Mouse (Mus musculus) ES-E14 (cell line): Measurements from ENCODE around the gene Lsm12. TPM values are rescaled to one million over a fixed set of nuclear protein-coding genes. Genes with fewer than 3 reads are reported as not detected.

ENCODE experiments used
- DNase-seq: peaks from one replicate; pipeline ENCODE4 v3.0.0-alpha.2; 2013; ENCODE audit warnings: low read depth, low spot score
- H3K27ac ChIP-seq: 2 replicates; pipeline ENCODE4 v1.5.1; 2012; ENCODE audit warnings: low read depth, mild to moderate bottlenecking, low read length, moderate library complexity, mixed read lengths; ENCODE audit not compliant: poor library complexity, insufficient read depth, severe bottlenecking
- H3K36me3 ChIP-seq: 2 replicates; pipeline ENCODE4 v1.6.1; 2012; ENCODE audit warnings: mild to moderate bottlenecking, low read length, moderate library complexity, mixed read lengths; ENCODE audit not compliant: control insufficient read depth, poor library complexity, insufficient read depth, severe bottlenecking
- H3K4me1 ChIP-seq, 2 experiments: fragments of 150-350 bp in 1 of 2; sonication (generic) in 1 of 2; 2 replicates each; pipeline ENCODE4 v1.6.1; 2012; ENCODE audit warnings: low read length in 2 of 2, mild to moderate bottlenecking in 1 of 2, mixed read lengths in 1 of 2; ENCODE audit not compliant: control insufficient read depth in 2 of 2, insufficient read depth in 2 of 2, poor library complexity in 1 of 2
- H3K4me3 ChIP-seq, 2 experiments: fragments of 150-350 bp in 1 of 2; sonication (generic) in 1 of 2; 2 replicates each; pipeline ENCODE4 v1.5.1; 2012; ENCODE audit warnings: low read length in 2 of 2, low read depth in 1 of 2, mild to moderate bottlenecking in 1 of 2, mixed read lengths in 1 of 2; ENCODE audit not compliant: insufficient read depth in 1 of 2, poor library complexity in 1 of 2, severe bottlenecking in 1 of 2
- H3K9ac ChIP-seq: 2 replicates; pipeline ENCODE4 v1.6.1; 2012; ENCODE audit warnings: low read depth, mild to moderate bottlenecking, low read length, mixed read lengths; ENCODE audit not compliant: poor library complexity, insufficient read depth, severe bottlenecking
- H3K9me3 ChIP-seq: fragments of 150-350 bp; sonication (generic); 2 replicates; pipeline ENCODE4 v1.6.1; 2012; ENCODE audit warnings: low read depth, mild to moderate bottlenecking, low read length; ENCODE audit not compliant: control insufficient read depth, insufficient read depth
- CHD2 ChIP-seq: IDR thresholded peaks from 2 replicates; pipeline ENCODE4 v1.6.1; 2014; ENCODE audit warnings: mild to moderate bottlenecking, low read depth, low read length, inconsistent platforms
- HCFC1 ChIP-seq: IDR thresholded peaks from 2 replicates; pipeline ENCODE4 v1.6.1; 2012; ENCODE audit warnings: low read length, inconsistent platforms, borderline replicate concordance; ENCODE audit not compliant: insufficient read depth
- MAFK ChIP-seq: IDR thresholded peaks from 2 replicates; pipeline ENCODE4 v1.6.1; 2014; ENCODE audit warnings: mild to moderate bottlenecking, low read depth, low read length, inconsistent platforms; ENCODE audit not compliant: insufficient read depth
- ZC3H11A ChIP-seq: IDR thresholded peaks from 2 replicates; pipeline ENCODE4 v1.6.1; 2012; ENCODE audit warnings: low read depth, mild to moderate bottlenecking, inconsistent platforms, low read length, borderline replicate concordance
- ZNF384 ChIP-seq: IDR thresholded peaks from 2 replicates; pipeline ENCODE4 v1.6.1; 2012; ENCODE audit warnings: low read depth, low read length, inconsistent platforms
- in situ Hi-C, 2 experiments: fragments of 600-800 bp; cut with MboI; formaldehyde crosslinking; loops; one replicate each; pipeline ENCODE4 v1.15.1; 2025; ENCODE audit warnings: low sequenced_read_pairs in 2 of 2, inconsistent platforms in 1 of 2; ENCODE audit not compliant: unreplicated experiment in 2 of 2
- total RNA-seq: library from RNA; depleted of rRNA; stranded (reverse); fragments of 300-350 nt; gene quantifications from 2 replicates; pipeline ENCODE4 v1.2.3, GENCODE M21; 2012

Gene Lsm12
- total RNA-seq, 1 experiment, result 49.1 TPM

DNA sequence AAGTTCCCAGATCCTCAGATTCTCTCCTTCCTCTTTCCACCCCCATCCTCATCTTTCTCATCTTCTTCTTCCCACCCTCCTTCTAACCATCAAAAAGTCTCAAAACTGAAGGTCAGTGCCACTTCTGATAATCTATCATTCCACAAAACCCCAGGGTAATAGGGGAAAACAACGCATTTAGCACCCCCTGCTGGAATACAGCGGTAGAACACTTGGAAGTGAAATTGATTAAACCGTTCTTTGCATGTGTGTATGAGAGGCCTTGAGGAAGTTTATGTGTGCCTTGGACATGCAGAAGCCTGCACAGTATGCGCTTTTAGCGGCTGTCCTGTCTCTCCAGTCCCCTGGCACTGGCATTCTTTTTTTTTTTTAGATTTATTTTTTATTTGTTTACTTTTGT is 44.6 kb downstream of the Lsm12 start:
- Histone ChIP-seq H3K9ac (no peak overlapping the region), H3K4me1 (no peaks in the 10 kb centered on the region; a peak in 1 of 4 replicates), H3K4me3 (no peak overlapping the region), H3K36me3 (no peaks in the 10 kb centered on the region), H3K9me3 (no peaks in the 10 kb centered on the region), H3K27ac (no peak overlapping the region)
- peak; percentile 71 for DNase-seq
- TF ChIP-seq HCFC1, result no peak
- in situ Hi-C loops, result no loop called here

GRCm38 (mm10) chr11:102138447-102138740 is 46.7 kb downstream of the Lsm12 start:
- peaks cover 2 to 7% of the 10 kb centered on the region in 2 experiments; a peak in 2 of 4 replicates for H3K4me1 ChIP-seq
- no peak overlapping the region for H3K27ac ChIP-seq
- H3K4me3 ChIP-seq, result peak overlapping the region; percentile 52
- no peak for DNase-seq
- in situ Hi-C loops, result no loop called here
- H3K9ac ChIP-seq, result peak overlapping the region; percentile 47; the same call in 1 of the 2 replicates
- H3K36me3 ChIP-seq, result no peaks in the 10 kb centered on the region
- TF ChIP-seq ZC3H11A, result peak; percentile 77; the same call in 1 of the 2 replicates
- no peak for TF ChIP-seq ZNF384
- no peak for TF ChIP-seq HCFC1
- TF ChIP-seq MAFK, result no peak
- H3K9me3 ChIP-seq, result no peaks in the 10 kb centered on the region

DNA sequence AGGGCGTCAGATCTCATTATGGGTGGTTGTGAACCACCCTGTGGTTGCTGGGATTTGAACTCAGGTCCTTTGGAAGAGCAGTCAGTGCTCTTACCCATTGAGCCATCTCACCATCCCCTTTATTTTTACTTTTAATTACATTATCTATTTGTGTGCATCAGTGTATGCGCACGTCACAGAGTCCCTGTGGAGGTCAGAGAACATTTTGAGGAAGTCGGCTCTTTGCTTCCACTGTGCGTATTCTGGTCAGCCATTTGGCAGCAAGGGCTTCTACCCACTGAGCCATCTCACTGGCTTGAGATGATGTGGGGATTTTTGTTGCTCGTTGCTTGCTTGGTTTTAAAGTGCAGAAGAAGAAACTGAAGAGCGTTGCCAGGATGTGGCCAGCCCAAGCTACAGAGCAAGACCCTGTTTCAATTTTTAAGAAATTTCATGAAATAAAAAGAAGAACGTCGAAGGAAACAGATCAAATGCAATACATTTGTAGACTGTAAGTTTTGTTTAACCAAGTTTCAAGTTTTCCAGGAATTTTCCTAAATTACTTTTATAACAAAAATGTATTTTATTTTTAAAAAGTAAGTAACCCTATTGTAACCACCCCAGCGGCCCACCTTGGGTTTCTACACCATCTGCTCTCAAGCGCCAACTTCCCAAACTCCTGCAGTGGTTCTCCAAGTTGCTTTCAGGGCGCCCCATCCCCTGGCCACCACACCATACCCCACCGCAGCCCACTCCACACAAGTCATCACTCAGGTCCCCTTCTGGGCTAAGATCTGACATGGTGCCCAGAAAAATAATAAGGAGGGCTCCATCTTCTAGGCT is 47.3 kb downstream of the Lsm12 start:
- no peak for DNase-seq
- H3K27ac ChIP-seq, result no peak overlapping the region
- no peaks in the 10 kb centered on the region for H3K9me3 ChIP-seq
- peak overlapping the region; percentile 52 for H3K4me3 ChIP-seq
- H3K36me3 ChIP-seq, result no peaks in the 10 kb centered on the region
- H3K9ac ChIP-seq, result peak overlapping the region; percentile 47; the same call in 1 of the 2 replicates
- TF ChIP-seq ZNF384, result no peak
- in situ Hi-C loops, result no loop called here
- peaks cover 2 to 7% of the 10 kb centered on the region in 2 experiments; a peak in 2 of 4 replicates for H3K4me1 ChIP-seq

DNA sequence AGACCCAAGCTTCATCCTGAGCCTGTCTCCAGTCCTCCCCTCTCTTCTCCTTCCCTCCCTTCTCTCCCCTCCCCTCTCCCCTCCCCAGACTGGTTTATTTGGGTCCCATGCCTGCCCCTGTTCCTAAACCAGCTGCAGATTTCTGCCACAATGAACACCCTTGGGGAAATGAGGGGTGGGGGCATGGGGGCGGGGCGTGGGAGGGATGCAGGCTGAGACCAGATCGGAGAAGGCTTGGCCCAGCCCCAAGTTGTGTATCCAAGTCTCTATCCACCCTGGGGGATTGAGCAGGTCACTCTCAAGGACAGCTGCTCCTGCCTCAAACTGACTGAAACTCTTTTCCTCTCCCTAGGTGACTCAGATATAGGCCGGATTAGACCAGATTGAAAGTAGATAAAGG is 50.6 kb downstream of the Lsm12 start:
- no peak for DNase-seq
- H3K4me1 ChIP-seq, result peaks cover 2 to 7% of the 10 kb centered on the region in 2 experiments; a peak in 2 of 4 replicates
- in situ Hi-C loops, result no loop called here
- H3K4me3 ChIP-seq, result no peak overlapping the region
- H3K27ac ChIP-seq, result no peak overlapping the region
- no peaks in the 10 kb centered on the region for H3K36me3 ChIP-seq
- H3K9ac ChIP-seq, result no peak overlapping the region
- no peaks in the 10 kb centered on the region for H3K9me3 ChIP-seq
- TF ChIP-seq ZC3H11A (no peak), ZNF384 (no peak), MAFK (no peak), HCFC1 (no peak), CHD2 (no peak)

DNA sequence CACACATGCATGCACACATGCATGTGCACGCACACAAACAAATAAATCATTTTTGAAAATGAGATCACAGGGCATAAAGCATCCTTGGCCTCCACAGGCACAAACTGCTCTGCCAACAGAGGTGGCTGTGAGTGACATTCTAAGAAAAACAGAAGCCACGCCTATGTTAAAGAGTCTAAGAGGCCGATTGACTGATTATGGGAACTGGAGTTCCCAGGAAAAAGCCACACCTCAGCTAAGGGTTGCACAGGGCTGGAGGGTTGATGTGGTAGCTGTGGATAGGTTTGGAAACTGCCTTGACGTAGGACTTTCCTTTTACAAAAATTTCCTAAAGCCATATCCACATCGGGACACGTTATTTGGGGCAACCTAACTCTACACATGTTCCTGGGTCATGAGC is 67.7 kb downstream of the Lsm12 start:
- Histone ChIP-seq H3K9me3 (no peaks in the 10 kb centered on the region), H3K4me3 (no peak overlapping the region), H3K9ac (no peak overlapping the region), H3K36me3 (no peaks in the 10 kb centered on the region), H3K27ac (no peak overlapping the region), H3K4me1 (no peaks in the 10 kb centered on the region; a peak in 1 of 4 replicates)
- TF ChIP-seq ZC3H11A (no peak), HCFC1 (no peak), CHD2 (no peak), ZNF384 (no peak), MAFK (no peak)
- DNase-seq, result no peak
- in situ Hi-C loops, result no loop called here
